Mouse (Mus musculus): ENCODE data around the gene Tcf7l1.

The Tcf7l1 gene

GRCm38 (mm10) chr6:72658006-72658405 lies 131.0 kb downstream of the Tcf7l1 start:
- no peak for DNase-seq

GRCm38 (mm10) chr6:72656053-72656442 lies 133.0 kb downstream of the Tcf7l1 start:
- DNase-seq = no peak

DNA sequence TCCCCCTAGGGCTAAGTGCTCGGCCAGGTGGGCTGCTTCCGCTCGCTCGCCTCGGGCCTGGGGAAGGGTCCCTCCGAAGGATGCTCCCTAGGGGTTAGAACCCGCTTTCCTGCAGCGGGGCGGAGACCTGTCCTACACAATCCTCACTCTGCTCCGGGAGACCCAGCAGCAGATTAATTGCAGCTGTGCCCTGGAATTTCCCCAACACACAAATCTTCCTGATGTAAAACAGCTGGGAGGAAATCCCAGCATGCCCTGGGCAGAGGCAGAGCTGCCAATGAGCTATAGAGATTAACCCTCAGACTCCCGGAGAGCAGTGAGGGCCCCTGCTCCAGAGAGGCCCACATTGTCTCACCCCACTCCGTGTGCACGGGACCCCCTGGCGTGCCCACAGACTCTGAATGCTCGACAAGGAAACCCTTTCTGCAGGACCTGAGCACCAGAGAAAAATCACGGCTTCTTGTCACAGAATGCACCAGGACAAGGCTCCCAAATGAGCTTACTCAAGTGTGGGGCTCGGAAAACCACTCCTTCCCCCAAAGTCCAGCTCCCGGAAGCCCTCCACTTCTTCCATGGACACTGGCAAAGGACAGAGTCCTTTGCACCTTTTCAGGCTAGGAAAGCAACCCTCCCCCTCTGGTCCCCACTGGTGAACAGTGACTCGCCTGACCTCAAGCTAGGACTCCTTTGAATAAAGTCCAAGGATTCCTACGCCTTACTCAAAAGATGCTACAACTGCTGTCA lies 133.6 kb downstream of the Tcf7l1 start:
- DNase-seq = no peak

- DNase-seq = no peak
These were observed 134.7 kb downstream of the Tcf7l1 start for GRCm38 (mm10) chr6:72654355-72654754.

- no peak for DNase-seq
These were observed 135.6 kb downstream of the Tcf7l1 start for GRCm38 (mm10) chr6:72653419-72653818.

DNA sequence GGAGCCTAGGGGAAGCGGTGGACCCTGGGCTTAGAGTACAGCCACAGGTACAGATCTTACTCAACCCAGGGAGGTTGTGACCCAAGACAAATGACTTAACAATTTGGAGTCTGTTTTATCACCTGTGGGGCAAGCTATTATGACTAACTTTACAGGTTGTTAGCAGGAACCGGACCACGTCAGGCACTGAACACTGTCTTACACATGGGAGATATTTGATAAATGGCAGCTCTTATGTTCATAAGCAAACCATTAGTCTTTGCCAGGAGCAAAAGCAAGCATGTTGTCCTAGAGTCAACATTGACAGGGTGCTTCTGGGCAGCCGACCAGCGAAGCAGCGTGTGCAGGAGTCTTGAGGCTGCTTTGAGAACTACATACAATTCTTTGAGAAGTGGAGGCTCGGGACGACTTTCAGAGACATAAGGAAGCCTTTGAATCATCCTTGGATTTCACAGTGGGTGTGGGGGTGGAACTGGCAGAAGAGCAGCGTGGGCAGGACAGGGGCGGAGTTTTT lies 138.7 kb downstream of the Tcf7l1 start:
- DNase-seq = no peak

GRCm38 (mm10) chr6:72648002-72648595 lies 141.0 kb downstream of the Tcf7l1 start:
- DNase-seq = no peak

- peak; percentile 29 for DNase-seq
These were observed 141.7 kb downstream of the Tcf7l1 start for GRCm38 (mm10) chr6:72647383-72647820.

DNA sequence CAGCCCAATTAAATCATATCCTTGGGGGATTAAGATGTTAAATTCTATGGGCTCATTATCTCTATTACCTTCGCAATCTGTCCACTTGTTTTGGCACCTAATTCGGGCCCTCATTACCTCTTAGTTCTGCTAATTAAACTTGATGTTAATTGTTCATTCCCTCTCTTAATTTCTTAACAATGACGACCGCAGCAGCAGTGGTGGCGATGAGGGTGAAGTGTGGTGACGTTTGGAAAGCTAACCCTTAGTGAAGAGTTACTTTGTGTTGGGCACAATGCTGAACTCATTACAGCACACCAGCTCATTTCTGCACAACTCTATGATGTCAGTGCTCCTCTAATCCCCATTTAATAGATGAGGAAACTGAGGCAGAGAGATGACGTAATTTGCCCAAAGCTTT lies 143.7 kb downstream of the Tcf7l1 start:
- DNase-seq = no peak

- DNase-seq = no peak
These were observed 144.5 kb downstream of the Tcf7l1 start for GRCm38 (mm10) chr6:72644576-72644975.

DNA sequence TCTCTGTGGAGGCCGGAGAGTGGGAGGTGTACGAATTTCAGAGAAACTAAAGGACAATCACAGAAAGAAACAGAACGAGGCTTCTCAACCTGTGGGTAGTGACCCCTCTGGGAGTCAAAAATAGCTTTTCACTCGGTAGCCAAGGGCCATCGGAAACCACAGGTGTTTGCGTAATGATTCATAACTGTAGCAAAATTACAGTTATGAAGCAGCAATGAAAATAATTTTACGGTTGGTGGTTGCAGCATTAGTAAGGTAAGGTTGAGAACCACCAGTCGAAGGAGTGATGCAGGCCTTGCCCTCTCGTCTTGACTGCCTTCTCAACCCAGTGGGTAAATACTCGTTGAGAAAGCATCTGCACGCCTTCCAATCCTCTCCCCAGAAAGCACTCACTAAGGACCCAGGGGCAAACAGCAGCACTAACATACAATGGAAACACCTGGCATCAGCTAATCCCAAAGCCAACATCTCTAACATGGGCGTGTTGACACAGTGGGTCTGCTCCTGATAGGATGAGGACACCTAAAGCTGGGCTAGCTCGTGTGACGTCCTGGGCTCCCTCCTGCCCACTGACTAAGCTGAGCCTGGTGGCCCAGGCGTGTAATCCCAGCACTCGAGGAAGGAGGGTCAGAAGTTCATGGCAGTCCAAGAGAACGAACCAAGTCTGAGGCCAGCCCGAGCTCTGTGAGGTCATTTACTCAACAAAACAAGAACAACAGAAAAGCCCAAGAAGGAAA lies 147.7 kb downstream of the Tcf7l1 start:
- DNase-seq = no peak

GRCm38 (mm10) chr6:72636940-72637339 lies 152.1 kb downstream of the Tcf7l1 start:
- DNase-seq = no peak

DNA sequence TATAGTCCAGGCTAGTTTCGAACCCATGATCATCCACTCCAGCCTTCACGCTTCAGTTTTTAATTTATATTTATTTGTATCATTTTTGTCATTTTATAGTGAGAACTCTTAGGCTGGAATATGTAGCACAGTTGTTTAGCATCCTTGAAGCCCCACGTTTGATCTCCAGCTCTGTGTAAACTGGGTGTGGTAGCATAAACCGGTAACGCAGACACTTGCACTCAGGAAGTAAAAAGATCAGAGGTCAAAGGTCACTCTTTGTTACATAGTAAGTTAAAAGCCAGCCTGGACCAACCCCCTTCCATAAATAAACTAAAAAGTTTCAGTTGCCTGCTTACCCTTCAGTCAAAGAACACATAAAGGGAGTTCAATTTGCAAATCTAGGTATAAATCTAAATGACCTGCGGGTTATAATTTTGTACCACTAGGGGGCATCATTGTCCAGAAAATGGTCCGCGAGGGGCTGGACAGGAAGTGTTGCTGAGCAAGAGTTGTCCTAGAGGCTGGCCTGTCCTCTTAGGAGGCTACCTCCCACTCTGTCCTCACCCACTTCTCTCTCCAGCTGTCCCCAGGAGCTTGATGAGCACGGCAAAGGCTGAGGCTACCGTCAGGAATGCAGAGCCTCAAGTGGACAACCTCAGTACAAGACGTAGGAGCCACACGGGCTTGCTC lies 153.2 kb downstream of the Tcf7l1 start:
- DNase-seq = no peak

DNA sequence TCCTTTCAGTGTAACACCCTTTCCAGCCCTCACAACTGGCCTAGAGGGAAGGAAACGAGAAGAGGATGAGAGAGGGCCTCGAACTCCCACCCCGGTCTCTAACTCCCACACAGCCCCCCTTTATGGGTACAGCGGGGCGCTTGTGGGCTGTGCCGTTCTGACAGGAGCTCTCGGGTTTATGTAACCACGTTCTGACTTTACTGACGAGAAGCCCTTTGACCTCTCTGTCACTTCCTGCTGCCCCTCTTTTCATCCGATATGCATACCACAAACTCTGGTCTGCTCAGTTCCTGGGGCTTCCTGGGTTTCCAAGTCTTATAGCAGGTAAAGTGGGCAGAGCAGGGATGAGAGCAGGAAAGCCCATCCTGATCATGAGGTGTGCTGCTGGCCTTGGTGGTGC lies 154.7 kb downstream of the Tcf7l1 start:
- DNase-seq = no peak

GRCm38 (mm10) chr6:72631700-72632099 lies 157.4 kb downstream of the Tcf7l1 start:
- no peak for DNase-seq

DNA sequence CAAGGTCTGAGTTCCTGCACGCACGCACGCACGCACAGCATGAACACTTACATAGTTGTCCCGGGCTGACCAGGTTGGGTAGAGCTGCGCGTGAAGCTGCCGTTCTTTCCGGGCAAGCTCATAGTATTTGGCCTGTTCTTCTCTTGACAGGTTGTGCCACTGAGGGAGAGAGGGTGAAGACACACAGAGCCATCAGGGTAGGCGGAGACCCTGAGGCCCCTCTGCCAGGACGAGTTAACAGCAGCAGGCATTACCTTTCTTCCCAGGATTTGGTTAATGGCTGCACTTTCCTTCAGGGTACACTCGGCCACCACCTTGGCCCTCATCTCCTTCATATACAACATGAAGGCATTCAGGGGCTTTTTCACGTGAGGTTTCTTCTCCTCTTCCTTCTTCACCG lies 158.1 kb downstream of the Tcf7l1 start:
- DNase-seq = no peak

GRCm38 (mm10) chr6:72630370-72630769 lies 158.7 kb downstream of the Tcf7l1 start:
- DNase-seq = no peak

DNA sequence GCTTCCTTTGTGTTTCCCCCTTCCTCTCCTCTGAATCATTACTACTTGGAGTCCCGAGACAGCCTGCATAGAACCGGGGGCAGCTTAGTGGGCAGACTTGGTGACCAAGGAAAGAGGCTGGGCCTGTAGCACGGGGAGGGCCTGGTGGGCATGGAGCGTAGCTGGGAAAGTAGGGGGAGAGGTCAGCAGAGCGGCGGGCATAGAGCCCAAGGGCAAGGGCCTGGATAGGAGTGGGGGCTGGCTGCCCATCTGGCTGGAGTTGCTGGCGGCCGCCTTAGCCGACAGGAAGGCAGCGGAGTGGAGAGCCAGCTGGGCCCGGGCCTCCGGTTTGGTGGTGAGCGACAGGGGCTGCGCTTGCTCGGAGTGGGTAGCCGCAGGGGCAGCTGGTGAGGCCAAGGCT lies 161.8 kb downstream of the Tcf7l1 start:
- no peak for DNase-seq

GRCm38 (mm10) chr6:72626391-72626790 lies 162.7 kb downstream of the Tcf7l1 start:
- no peak for DNase-seq

GRCm38 (mm10) chr6:72623661-72624402 lies 165.2 kb downstream of the Tcf7l1 start:
- DNase-seq = no peak

DNA sequence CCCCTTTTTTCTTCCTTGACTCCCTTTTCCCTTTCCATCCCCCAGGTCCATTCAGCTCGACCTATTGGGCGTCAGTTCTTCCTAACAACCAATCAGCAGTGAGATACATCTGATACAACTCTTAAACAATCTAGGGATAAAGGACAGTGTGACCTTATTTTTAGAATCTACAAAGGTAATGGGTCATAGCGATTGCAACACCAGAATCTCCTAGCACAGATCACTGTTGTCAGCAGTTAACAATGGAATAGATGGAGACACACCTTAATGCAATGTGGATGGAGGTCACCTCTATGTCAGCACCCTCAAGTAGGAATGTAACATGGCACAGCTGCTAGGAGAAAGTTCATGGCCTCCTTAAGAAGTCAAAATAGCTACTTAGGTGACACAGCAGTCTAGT lies 166.1 kb downstream of the Tcf7l1 start:
- DNase-seq = no peak

GRCm38 (mm10) chr6:72620920-72621319 lies 168.1 kb downstream of the Tcf7l1 start:
- no peak for DNase-seq

All from cerebellum, adult 9-11 months (tissue).